Mouse (Mus musculus) midbrain, embryonic 11.5 days (tissue): Measurements from ENCODE around the gene Usp7. TPM values are rescaled to one million over a fixed set of nuclear protein-coding genes. Genes with fewer than 3 reads are reported as not detected.

Source experiments
- ATAC-seq: fragments of 200-750 bp; cut with Nextera tagmentation; 2 replicates; pipeline ENCODE4 v1.8.0; 2017; ENCODE audit warnings: moderate TSS enrichment, moderate library complexity; ENCODE audit not compliant: low FRiP score
- DNase-seq: peaks from one replicate; pipeline ENCODE4 v3.0.0; 2015; ENCODE audit warnings: low spot score; ENCODE audit errors: missing footprints
- H3K27ac ChIP-seq: fragments of 300-500 bp; sonication (generic); 2 replicates; pipeline ENCODE4 v1.5.1; 2014; ENCODE audit warnings: low read depth, low read length
- H3K27me3 ChIP-seq: fragments of 300-500 bp; sonication (generic); 2 replicates; pipeline ENCODE4 v1.6.1; 2014; ENCODE audit warnings: mild to moderate bottlenecking, low read length, moderate library complexity, mixed read lengths; ENCODE audit not compliant: control insufficient read depth, insufficient read depth
- H3K36me3 ChIP-seq: fragments of 300-500 bp; sonication (generic); 2 replicates; pipeline ENCODE4 v1.6.1; 2014; ENCODE audit warnings: mild to moderate bottlenecking, low read length, moderate library complexity, mixed read lengths; ENCODE audit not compliant: control insufficient read depth, insufficient read depth
- H3K4me1 ChIP-seq: fragments of 300-500 bp; sonication (generic); 2 replicates; pipeline ENCODE4 v1.6.1; 2014; ENCODE audit warnings: low read length; ENCODE audit not compliant: control insufficient read depth, insufficient read depth
- H3K4me2 ChIP-seq: fragments of 300-500 bp; sonication (generic); 2 replicates; pipeline ENCODE4 v1.6.1; 2014; ENCODE audit warnings: mild to moderate bottlenecking, moderate library complexity
- H3K4me3 ChIP-seq: fragments of 300-500 bp; sonication (generic); 2 replicates; pipeline ENCODE4 v1.5.1; 2014; ENCODE audit warnings: low read depth, low read length
- H3K9ac ChIP-seq: fragments of 300-500 bp; sonication (generic); 2 replicates; pipeline ENCODE4 v1.6.1; 2014; ENCODE audit warnings: low read length
- H3K9me3 ChIP-seq: fragments of 300-500 bp; sonication (generic); 2 replicates; pipeline ENCODE4 v1.6.1; 2016; ENCODE audit warnings: low read length; ENCODE audit not compliant: control insufficient read depth
- WGBS: fragments of 180-500 bp; shearing (Covaris S2); extraction: QIAGEN DNeasy Blood & Tissue Kit; methylation state at CpG from one replicate; pipeline ENCODE4 v1.1.7; 2014; 5-methylcytosine and 5-hydroxymethylcytosine counted together
- polyA plus RNA-seq: library from polyadenylated mRNA; unstranded; fragments of >200 nt; fragmentation: Nextera tagmentation; extraction: Ambion mirVana; gene quantifications from 2 replicates; pipeline ENCODE4 v1.2.1, GENCODE M21; 2014

Usp7 gene
- polyA plus RNA-seq, 1 experiment from 2014 or later: 35.7 TPM

GRCm38 (mm10) chr16:8828636-8829563 lies 36.8 kb upstream of the Usp7 start:
- H3K4me3 ChIP-seq: peak overlapping the region; percentile 99
- WGBS: 13% methylated on average over 33 of the region's 33 CpGs
- ATAC-seq (peak; percentile 70), DNase-seq (peak; percentile 73)
- peak overlapping the region; percentile 67 for H3K9ac ChIP-seq
- H3K4me2 ChIP-seq: peak overlapping the region; percentile 96
- H3K27ac ChIP-seq: peak overlapping the region; percentile 82
- H3K9me3 ChIP-seq: no peaks in the 10 kb centered on the region
- no peaks in the 10 kb centered on the region for H3K27me3 ChIP-seq
- H3K4me1 ChIP-seq: peaks cover 20% of the 10 kb centered on the region
- no peaks in the 10 kb centered on the region for H3K36me3 ChIP-seq

- Histone ChIP-seq H3K4me1 (peaks cover 7% of the 10 kb centered on the region; the same call in 1 of the 2 replicates), H3K4me2 (no peak overlapping the region), H3K36me3 (no peaks in the 10 kb centered on the region), H3K4me3 (no peak overlapping the region), H3K9me3 (no peaks in the 10 kb centered on the region), H3K27ac (no peak overlapping the region), H3K9ac (no peak overlapping the region), H3K27me3 (no peaks in the 10 kb centered on the region)
- WGBS: 86% methylated on average over 7 of the region's 7 CpGs
- ATAC-seq: no peak
- no peak for DNase-seq
These were observed 35.3 kb upstream of the Usp7 start for GRCm38 (mm10) chr16:8827366-8827765.

GRCm38 (mm10) chr16:8823661-8824060 lies 31.6 kb upstream of the Usp7 start:
- Histone ChIP-seq H3K4me1 (no peaks in the 10 kb centered on the region), H3K9me3 (no peaks in the 10 kb centered on the region), H3K27ac (no peak overlapping the region), H3K4me3 (no peak overlapping the region), H3K36me3 (no peaks in the 10 kb centered on the region), H3K9ac (no peak overlapping the region), H3K4me2 (no peak overlapping the region), H3K27me3 (no peaks in the 10 kb centered on the region)
- 77% methylated on average over 2 of the region's 2 CpGs for WGBS
- no peak for DNase-seq
- no peak for ATAC-seq

GRCm38 (mm10) chr16:8822586-8822985 lies 30.5 kb upstream of the Usp7 start:
- no peak for DNase-seq
- Histone ChIP-seq H3K9ac (no peak overlapping the region), H3K4me2 (no peak overlapping the region), H3K4me1 (no peaks in the 10 kb centered on the region), H3K27me3 (no peaks in the 10 kb centered on the region), H3K36me3 (no peaks in the 10 kb centered on the region), H3K27ac (no peak overlapping the region), H3K4me3 (no peak overlapping the region), H3K9me3 (no peaks in the 10 kb centered on the region)
- no peak for ATAC-seq
- 79% methylated on average over 4 of the region's 4 CpGs for WGBS

GRCm38 (mm10) chr16:8821429-8821828 lies 29.3 kb upstream of the Usp7 start:
- H3K4me3 ChIP-seq: no peak overlapping the region
- no peaks in the 10 kb centered on the region for H3K36me3 ChIP-seq
- ATAC-seq (no peak), DNase-seq (no peak)
- H3K27ac ChIP-seq: no peak overlapping the region
- no peaks in the 10 kb centered on the region for H3K9me3 ChIP-seq
- no peaks in the 10 kb centered on the region for H3K27me3 ChIP-seq
- no peak overlapping the region for H3K4me2 ChIP-seq
- WGBS: 97% methylated on average over 1 of the region's 1 CpGs
- H3K4me1 ChIP-seq: no peaks in the 10 kb centered on the region
- H3K9ac ChIP-seq: no peak overlapping the region

- no peak overlapping the region for H3K4me2 ChIP-seq
- no peaks in the 10 kb centered on the region for H3K27me3 ChIP-seq
- 80% methylated on average over 4 of the region's 4 CpGs for WGBS
- H3K9me3 ChIP-seq: no peaks in the 10 kb centered on the region
- no peaks in the 10 kb centered on the region for H3K4me1 ChIP-seq
- H3K9ac ChIP-seq: no peak overlapping the region
- ATAC-seq (no peak), DNase-seq (no peak)
- H3K4me3 ChIP-seq: no peak overlapping the region
- H3K36me3 ChIP-seq: no peaks in the 10 kb centered on the region
- no peak overlapping the region for H3K27ac ChIP-seq
These were observed 25.8 kb upstream of the Usp7 start for GRCm38 (mm10) chr16:8817872-8818271.

- peak; percentile 81 for DNase-seq
- H3K4me1 ChIP-seq: no peaks in the 10 kb centered on the region
- no peak for ATAC-seq
- H3K4me3 ChIP-seq: no peak overlapping the region
- H3K9ac ChIP-seq: no peak overlapping the region
- H3K9me3 ChIP-seq: no peaks in the 10 kb centered on the region
- no peak overlapping the region for H3K27ac ChIP-seq
- H3K36me3 ChIP-seq: no peaks in the 10 kb centered on the region
- 89% methylated on average over 14 of the region's 14 CpGs for WGBS
- no peaks in the 10 kb centered on the region for H3K27me3 ChIP-seq
- no peak overlapping the region for H3K4me2 ChIP-seq
These were observed 18.5 kb upstream of the Usp7 start for GRCm38 (mm10) chr16:8810399-8811127.

- Histone ChIP-seq H3K4me2 (no peak overlapping the region), H3K36me3 (no peaks in the 10 kb centered on the region), H3K9ac (no peak overlapping the region), H3K9me3 (no peaks in the 10 kb centered on the region), H3K4me3 (no peak overlapping the region), H3K27me3 (no peaks in the 10 kb centered on the region), H3K27ac (no peak overlapping the region), H3K4me1 (no peaks in the 10 kb centered on the region)
- no peak for DNase-seq
- no peak for ATAC-seq
- 17% methylated on average over 4 of the region's 4 CpGs for WGBS
These were observed 14.6 kb upstream of the Usp7 start for GRCm38 (mm10) chr16:8806703-8807102.

GRCm38 (mm10) chr16:8795906-8796305 lies 3.8 kb upstream of the Usp7 start:
- Histone ChIP-seq H3K27me3 (no peaks in the 10 kb centered on the region), H3K9me3 (peaks cover 7% of the 10 kb centered on the region; the same call in 1 of the 2 replicates), H3K9ac (no peak overlapping the region), H3K36me3 (no peaks in the 10 kb centered on the region), H3K4me3 (no peak overlapping the region), H3K27ac (no peak overlapping the region), H3K4me2 (no peak overlapping the region), H3K4me1 (no peaks in the 10 kb centered on the region)
- DNase-seq (no peak), ATAC-seq (no peak)
- 79% methylated on average over 2 of the region's 2 CpGs for WGBS
